Mouse (Mus musculus) right cerebral cortex, postnatal 36 days (tissue): Measurements from ENCODE around the gene Ctps2.
"Not testable (repeated sequence)": the region's sequence is repeated elsewhere in the genome, so short reads cannot be mapped to it uniquely, and the experiment has no call there.

Experiments
- DNase-seq, 2 experiments: peaks; one replicate each; pipeline ENCODE4 v3.0.0; 2022; ENCODE audit warnings: low spot score in 2 of 2, mixed read lengths in 1 of 2

Ctps2 gene

GRCm38 (mm10) chrX:162900938-162901337, at the start of gene Ctps2:
TSS of gene Ctps2 (plus strand) at chrX:162901238.
- no peak for DNase-seq

GRCm38 (mm10) chrX:162868294-162868965, 32.6 kb upstream of the Ctps2 start:
- DNase-seq: no peak

- no peak for DNase-seq
These were observed 29.1 kb upstream of the Ctps2 start for GRCm38 (mm10) chrX:162871734-162872517.

- DNase-seq: no peak
These were observed 27.3 kb upstream of the Ctps2 start for GRCm38 (mm10) chrX:162873761-162874160.

- no peak for DNase-seq
These were observed 22.8 kb upstream of the Ctps2 start for GRCm38 (mm10) chrX:162878236-162878635.

- DNase-seq: peak; percentile 52 to 58
These were observed 13.0 kb upstream of the Ctps2 start, which contains the start of gene Syap1 for GRCm38 (mm10) chrX:162887931-162888511. TSS of gene Syap1 (minus strand) at chrX:162888447.

- DNase-seq: not testable (repeated sequence)
These were observed 12.3 kb upstream of the Ctps2 start for GRCm38 (mm10) chrX:162888575-162889223.

- peak; percentile 8 to 10 for DNase-seq
These were observed 467 bp downstream of the Ctps2 start for GRCm38 (mm10) chrX:162901371-162902039.

GRCm38 (mm10) chrX:162902040-162902734, 1.1 kb downstream of the Ctps2 start:
- DNase-seq: peak; percentile 25 to 30

GRCm38 (mm10) chrX:162907554-162907953, 6.5 kb downstream of the Ctps2 start:
- no peak for DNase-seq

GRCm38 (mm10) chrX:162913651-162914050, 12.6 kb downstream of the Ctps2 start:
- DNase-seq: peak in 1 of 2 experiments; percentile 4

- DNase-seq: peak; percentile 5 to 7
These were observed 14.7 kb downstream of the Ctps2 start for GRCm38 (mm10) chrX:162915697-162916096.

GRCm38 (mm10) chrX:162921487-162922125, 20.6 kb downstream of the Ctps2 start:
- DNase-seq: no peak

- no peak for DNase-seq
These were observed 30.4 kb downstream of the Ctps2 start for GRCm38 (mm10) chrX:162931467-162931866.

- no peak for DNase-seq
These were observed 41.0 kb downstream of the Ctps2 start for GRCm38 (mm10) chrX:162942027-162942426.

GRCm38 (mm10) chrX:162949811-162950439, 48.9 kb downstream of the Ctps2 start:
- DNase-seq: peak; percentile 4 to 11

- no peak for DNase-seq
These were observed 56.9 kb downstream of the Ctps2 start for GRCm38 (mm10) chrX:162957921-162958320.

GRCm38 (mm10) chrX:162963840-162964239, 62.8 kb downstream of the Ctps2 start:
- DNase-seq: no peak

- DNase-seq: no peak
These were observed 63.3 kb downstream of the Ctps2 start, which contains the start of gene S100g for GRCm38 (mm10) chrX:162964383-162964782. TSS of gene S100g (minus strand) at chrX:162964599.

GRCm38 (mm10) chrX:162967456-162967855, 66.4 kb downstream of the Ctps2 start:
- DNase-seq: no peak
